Mouse (Mus musculus): ENCODE measurements around the gene Neu4.
"Not testable (repeated sequence)": the region's sequence is repeated elsewhere in the genome, so short reads cannot be mapped to it uniquely, and the experiment has no call there.

Neu4 gene

DNA sequence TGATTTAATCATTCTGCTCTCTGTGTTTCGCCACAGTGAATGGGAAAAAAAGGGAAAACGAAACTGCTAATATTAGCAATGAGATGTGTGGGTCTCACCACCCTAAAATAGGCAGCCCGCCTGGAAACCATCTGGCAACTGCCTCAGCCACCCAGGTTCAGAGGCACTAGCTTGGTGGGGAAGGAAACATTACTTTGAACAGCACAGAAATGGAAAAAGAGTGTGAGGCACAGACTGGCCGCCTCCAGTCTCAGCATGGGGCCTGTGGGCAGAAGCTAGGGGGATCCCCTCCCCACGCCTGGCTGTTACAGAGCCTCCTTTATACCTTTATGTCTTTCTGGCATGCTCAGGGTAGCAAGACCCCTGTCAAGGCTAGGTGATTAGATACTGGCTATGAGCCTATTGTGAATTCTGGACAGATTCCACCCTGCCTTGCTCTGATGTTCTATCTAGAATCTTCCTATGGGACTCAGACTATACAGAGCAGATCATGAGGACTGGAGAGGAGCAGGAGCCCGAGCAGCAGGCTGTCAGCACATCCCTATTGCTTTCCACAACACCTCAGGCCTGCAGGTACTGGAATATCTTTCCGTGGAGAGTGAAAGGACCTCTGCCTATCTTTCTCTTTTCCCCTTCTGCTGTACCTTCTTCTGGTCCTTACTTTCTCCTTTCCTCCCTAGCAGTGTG, 33.4 kb downstream of the Neu4 start:
- DNase-seq, result no peak

DNA sequence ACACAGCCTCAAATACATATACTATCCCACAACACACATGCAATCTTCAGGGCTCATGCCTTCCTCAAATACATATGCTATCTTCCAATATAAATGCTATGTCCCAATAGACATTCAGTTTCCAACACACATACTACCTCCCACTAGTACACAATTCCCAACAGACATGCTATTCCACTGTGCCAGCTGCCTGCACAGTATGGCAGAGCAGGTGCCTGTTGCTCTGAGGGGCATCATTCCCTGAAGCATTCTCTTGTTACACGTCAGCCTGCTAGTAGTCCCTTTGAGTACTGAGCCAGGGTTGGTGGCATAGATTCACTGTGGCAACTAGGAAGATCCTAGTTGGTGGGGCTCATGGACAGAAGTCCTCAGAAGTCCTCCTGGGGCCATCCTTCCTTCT, 34.2 kb downstream of the Neu4 start:
- DNase-seq, result no peak

DNA sequence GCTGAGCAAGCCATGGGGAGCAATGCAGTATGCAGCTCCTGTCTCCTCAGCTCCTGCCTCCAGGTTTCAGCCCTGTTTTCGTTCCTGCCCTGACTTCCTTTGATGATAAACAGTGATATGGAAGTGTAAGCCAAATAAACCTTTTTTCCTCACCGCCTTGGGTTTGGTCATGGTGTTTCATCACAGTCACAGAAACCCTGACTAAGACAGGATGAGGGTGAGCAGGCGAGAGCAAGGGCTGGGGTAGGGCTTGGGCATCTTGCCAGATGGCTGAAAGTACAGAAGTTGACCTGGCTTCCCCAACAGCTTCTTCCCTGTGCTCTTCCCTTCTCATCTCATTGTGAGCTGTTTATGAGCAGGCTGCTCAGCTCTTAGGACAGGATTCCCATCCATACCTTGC, 35.7 kb downstream of the Neu4 start:
- no peak for DNase-seq

DNA sequence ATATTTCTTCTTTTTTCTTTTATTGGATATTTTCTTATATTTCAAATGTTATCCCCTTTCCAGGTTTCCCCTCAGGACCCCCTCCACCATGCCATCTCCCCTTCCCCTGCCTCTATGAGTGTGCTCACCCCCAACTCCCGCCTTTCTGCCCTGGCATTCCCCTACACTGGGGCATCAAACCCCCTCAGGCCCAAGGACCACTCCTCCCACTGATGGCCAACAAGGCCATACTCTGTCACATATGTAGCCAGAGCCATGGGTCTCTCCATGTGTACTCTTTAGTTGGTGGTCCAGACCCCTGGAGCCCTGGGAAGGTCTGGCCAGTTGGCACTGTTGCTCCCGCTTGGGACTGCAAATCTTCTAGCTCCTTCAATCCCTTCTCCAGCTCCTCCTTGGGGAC, 37.1 kb downstream of the Neu4 start:
- DNase-seq, result no peak

DNA sequence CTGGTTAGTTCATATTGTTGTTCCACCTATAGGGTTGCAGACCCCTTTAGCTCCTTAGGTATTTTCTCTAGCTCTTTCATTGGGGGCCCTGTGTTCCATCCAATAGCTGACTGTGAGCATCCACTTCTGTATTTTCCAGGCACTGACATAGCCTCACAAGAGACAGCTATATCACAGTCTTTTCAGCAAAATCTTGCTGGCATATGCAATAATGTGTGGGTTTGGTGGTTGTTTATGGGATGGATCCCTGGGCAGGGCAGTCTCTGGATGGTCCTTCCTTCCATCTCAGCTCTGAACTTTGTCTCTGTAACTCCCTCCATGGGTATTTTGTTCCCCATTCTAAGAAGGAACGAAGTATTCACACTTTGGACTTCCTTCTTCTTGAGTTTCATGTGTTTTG, 38.0 kb downstream of the Neu4 start:
- not testable (repeated sequence) for DNase-seq

DNA sequence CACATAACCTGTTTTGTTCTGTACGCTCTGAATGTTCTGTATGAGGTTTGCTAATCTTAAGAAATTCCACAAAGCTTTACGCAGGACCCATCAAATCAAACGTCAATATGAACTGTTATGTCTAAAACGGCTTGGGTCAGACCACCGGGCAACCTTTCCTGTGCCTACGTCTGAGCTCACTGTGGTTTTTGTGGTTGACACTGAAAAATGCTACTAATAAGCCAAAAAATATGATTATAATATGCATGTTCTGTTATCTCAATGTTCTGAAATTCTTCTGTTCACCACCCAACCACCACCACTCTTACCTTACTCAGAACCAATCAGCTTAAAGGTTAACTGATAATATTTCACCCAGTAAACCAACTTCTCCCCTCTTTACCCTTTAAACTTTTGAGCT, 54.5 kb downstream of the Neu4 start:
- no peak for DNase-seq

DNA sequence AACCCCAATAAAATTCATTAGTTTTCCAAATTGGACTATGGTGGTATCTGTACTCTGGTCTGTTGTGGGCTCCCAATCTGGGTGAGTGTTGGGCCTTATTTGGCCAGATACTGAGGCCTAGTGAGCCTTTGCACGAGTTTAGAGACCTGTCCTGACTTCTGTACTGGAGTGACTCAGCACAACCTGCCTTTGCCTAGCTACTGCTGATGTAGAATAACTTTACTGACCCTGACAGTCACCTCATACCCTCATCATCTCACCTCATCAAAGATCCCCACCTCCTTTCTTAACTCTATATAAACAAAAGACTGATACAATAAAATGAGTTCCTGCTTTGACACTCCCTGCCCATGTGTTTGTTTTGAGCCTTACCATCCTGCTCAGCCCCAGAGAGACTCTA, 56.5 kb downstream of the Neu4 start:
- no peak for DNase-seq

All from kidney, postnatal 14 days (tissue).